Mouse (Mus musculus) layer of hippocampus, adult 11-12 months (tissue): ENCODE data around the gene Npr1.

ENCODE experiments used
- DNase-seq: peaks from one replicate; pipeline ENCODE4 v3.0.0; 2022; ENCODE audit warnings: low spot score

Gene Npr1

GRCm38 (mm10) chr3:90465686-90466310 lies at the start of gene Npr1:
Gene Npr1, minus strand, starts transcription at chr3:90465866.
- DNase-seq = no peak

- DNase-seq = no peak
These were observed 49.6 kb upstream of the Npr1 start for GRCm38 (mm10) chr3:90515242-90515641.

- peak; percentile 48 for DNase-seq
These were observed 49.0 kb upstream of the Npr1 start for GRCm38 (mm10) chr3:90514691-90515090.

- DNase-seq = peak; percentile 48
These were observed 48.3 kb upstream of the Npr1 start, which contains the start of the genes S100a1 and S100a13 for GRCm38 (mm10) chr3:90513796-90514590. Gene S100a1, minus strand, starts transcription at chr3:90514392. Gene S100a13, plus strand, starts transcription at chr3:90514435.

GRCm38 (mm10) chr3:90512948-90513642 lies 47.4 kb upstream of the Npr1 start:
- DNase-seq = no peak

- DNase-seq = no peak
These were observed 46.6 kb upstream of the Npr1 start for GRCm38 (mm10) chr3:90512276-90512675.

GRCm38 (mm10) chr3:90509747-90510123 lies 44.1 kb upstream of the Npr1 start:
- DNase-seq = no peak

- DNase-seq = peak; percentile 99
These were observed 43.5 kb upstream of the Npr1 start, which contains the start of gene Chtop for GRCm38 (mm10) chr3:90508950-90509746. Gene Chtop, minus strand, starts transcription at chr3:90509498.

GRCm38 (mm10) chr3:90508287-90508949 lies 42.8 kb upstream of the Npr1 start:
- no peak for DNase-seq

- DNase-seq = no peak
These were observed 40.7 kb upstream of the Npr1 start for GRCm38 (mm10) chr3:90506362-90506761.

GRCm38 (mm10) chr3:90505216-90505615 lies 39.5 kb upstream of the Npr1 start:
- DNase-seq = no peak

- DNase-seq = no peak
These were observed 37.8 kb upstream of the Npr1 start for GRCm38 (mm10) chr3:90503444-90503843.

- no peak for DNase-seq
These were observed 31.9 kb upstream of the Npr1 start for GRCm38 (mm10) chr3:90497597-90497996.

GRCm38 (mm10) chr3:90495850-90496525 lies 30.3 kb upstream of the Npr1 start:
- DNase-seq = no peak

- DNase-seq = no peak
These were observed 28.3 kb upstream of the Npr1 start for GRCm38 (mm10) chr3:90493831-90494540.

GRCm38 (mm10) chr3:90491350-90491749 lies 25.7 kb upstream of the Npr1 start:
- peak; percentile 47 for DNase-seq

- peak; percentile 97 for DNase-seq
These were observed 25.1 kb upstream of the Npr1 start, which contains the start of gene Snapin for GRCm38 (mm10) chr3:90490696-90491256. Gene Snapin, minus strand, starts transcription at chr3:90491033.

GRCm38 (mm10) chr3:90488576-90488975 lies 22.9 kb upstream of the Npr1 start:
- no peak for DNase-seq

GRCm38 (mm10) chr3:90486998-90487397 lies 21.3 kb upstream of the Npr1 start:
- DNase-seq = no peak
